Mouse (Mus musculus): ENCODE measurements around the gene Rnf144b.

Gene Rnf144b

GRCm38 (mm10) chr13:47121333-47121889 lies 1.0 kb upstream of the Rnf144b start:
- DNase-seq (ENCODE audit: extremely low read depth, low read depth, low spot score): no peak

DNA sequence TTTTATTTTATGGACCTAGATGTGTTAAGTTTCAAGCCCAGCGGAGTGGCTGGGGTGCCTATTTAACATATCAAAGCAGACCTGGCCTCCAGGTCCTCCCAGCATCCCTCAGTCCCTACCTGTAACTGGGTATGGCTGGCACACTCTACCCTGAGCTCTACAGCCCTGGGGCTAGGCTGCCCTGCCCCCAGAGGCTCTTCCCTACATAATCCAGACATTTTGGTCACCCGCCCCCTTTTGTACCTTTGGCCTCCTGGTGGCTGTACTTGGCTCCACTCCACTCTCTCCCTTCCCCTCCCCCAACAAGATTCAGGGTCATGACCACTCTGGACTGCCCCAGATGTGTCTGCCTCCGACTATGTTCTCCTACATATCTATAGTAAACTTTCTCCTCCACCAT lies 2.0 kb downstream of the Rnf144b start:
- no peak for DNase-seq (ENCODE audit: extremely low read depth, low read depth, low spot score)

DNA sequence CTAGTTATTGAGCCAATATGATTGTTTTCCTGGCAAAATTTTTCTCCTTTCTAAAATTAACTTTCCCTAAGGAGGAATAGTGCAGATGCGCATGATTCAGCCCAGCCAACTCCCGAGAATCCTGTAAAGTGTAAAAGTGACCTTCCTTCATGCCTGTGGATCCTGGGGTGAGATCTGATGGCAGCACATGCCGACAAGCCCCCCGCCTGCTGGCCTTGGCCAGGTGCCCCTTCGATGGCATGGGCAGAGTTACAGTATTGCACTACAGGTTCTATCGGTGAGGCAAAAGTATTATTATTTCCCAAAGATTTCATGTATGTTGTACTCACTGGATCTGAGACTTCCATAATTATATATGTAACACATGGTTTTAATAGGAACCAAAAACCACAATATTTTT lies 2.5 kb downstream of the Rnf144b start:
- no peak for DNase-seq (ENCODE audit: extremely low read depth, low read depth, low spot score)

DNA sequence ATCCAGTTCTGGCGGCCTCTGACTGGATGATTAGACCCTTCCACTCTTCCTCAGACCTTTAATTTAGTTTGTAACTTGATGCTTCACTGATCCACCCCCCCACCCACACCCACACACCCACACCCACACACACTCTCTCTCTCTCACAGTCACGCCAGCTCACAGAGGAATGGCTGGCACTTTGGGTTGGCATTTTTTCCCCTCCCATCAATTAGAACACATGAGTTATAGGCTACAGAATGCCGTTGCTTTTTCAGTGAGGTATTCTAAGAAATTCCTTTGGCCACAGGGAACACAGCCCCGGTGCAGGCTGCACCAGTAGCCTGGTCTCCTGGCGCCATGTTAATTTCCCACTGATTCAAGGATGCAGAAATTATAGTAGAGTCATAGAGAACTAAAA lies 3.1 kb downstream of the Rnf144b start:
- no peak for DNase-seq (ENCODE audit: extremely low read depth, low read depth, low spot score)

GRCm38 (mm10) chr13:47129090-47129489 lies 6.6 kb downstream of the Rnf144b start:
- DNase-seq (ENCODE audit: extremely low read depth, low read depth, low spot score): no peak

DNA sequence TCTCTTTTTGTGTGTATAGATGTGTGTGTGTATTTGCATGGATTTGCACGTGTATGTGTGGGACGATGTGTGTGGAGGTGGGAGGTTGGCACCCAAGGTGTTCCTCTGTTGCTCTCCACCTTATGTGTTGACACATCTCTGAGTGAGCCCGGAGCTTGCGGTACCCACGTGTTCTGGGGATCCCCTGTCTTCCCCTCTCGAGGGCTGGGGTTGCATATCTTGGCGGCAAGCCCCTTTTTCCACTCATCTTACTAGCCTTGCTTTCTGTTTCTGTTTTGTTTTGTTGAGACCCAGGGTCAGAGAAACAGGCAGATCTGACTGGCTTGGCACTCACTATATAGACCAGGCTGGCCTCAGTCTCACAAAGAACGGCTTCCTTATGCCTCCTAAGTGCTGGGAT lies 10.6 kb downstream of the Rnf144b start:
- no peak for DNase-seq (ENCODE audit: extremely low read depth, low read depth, low spot score)

GRCm38 (mm10) chr13:47134836-47135235 lies 12.4 kb downstream of the Rnf144b start:
- DNase-seq (ENCODE audit: extremely low read depth, low read depth, low spot score): no peak

- no peak for DNase-seq (ENCODE audit: extremely low read depth, low read depth, low spot score)
These were observed 13.3 kb downstream of the Rnf144b start for GRCm38 (mm10) chr13:47135741-47136140.

GRCm38 (mm10) chr13:47142764-47143163 lies 20.3 kb downstream of the Rnf144b start:
- DNase-seq (ENCODE audit: extremely low read depth, low read depth, low spot score): no peak

GRCm38 (mm10) chr13:47145939-47146338 lies 23.5 kb downstream of the Rnf144b start:
- DNase-seq (ENCODE audit: extremely low read depth, low read depth, low spot score): no peak

DNA sequence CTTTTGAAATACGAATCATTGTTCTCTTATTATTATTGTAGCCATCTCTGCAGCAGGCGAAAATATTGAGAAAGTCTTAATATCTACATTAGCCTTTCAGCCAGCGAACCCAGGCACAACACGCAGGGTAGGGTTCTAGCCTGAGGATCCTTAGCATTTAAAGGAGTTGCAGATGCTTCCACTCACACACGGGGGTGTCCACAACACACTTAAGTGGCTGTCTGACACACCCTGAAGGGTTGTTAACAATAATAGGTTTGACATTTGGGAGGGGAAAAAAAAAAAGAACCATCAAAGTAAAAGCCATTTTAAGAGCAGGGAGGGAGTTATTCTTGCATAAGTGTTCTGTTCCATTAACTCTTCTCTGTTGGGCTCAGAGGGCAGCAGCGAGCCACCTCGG lies 23.9 kb downstream of the Rnf144b start:
- DNase-seq (ENCODE audit: extremely low read depth, low read depth, low spot score): no peak

DNA sequence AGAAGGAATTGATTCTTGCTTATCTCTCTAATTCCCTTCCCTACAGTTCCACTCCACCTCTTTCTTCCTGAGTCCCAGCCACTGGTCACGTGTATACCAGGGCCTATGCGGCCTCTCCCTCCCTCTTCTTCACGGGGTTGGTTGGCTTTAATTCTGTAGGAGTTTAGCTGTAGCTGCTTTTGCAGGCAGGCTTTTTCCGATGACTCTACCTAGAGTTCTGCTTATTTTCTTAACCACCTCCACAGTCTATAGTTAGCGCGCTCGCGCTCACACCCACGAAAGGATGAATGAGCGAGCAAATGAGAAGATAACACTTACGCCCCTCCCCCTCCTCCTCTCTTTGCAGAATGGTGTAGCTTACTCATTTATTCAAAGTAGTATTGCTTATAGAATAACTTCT lies 26.1 kb downstream of the Rnf144b start:
- DNase-seq (ENCODE audit: extremely low read depth, low read depth, low spot score): no peak

DNA sequence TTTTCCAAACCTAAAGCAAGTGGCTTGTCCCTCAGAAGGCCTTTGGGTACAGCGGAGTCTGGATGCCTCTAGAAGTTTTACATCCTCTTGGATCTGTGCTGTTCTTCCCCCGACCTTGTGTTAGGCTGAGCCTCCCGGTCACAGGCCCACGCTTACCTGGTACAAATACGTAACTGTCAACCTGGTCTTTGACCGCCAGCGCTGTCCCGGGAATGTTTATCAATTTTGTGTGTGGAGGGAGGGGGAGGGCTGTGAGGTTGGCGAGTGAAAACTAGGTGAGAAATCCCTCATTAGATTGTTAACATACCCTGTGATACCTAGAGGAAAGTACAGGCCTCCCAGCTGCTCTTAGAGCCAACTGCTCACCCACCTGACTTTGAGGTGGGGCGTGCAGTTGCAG lies 27.5 kb downstream of the Rnf144b start:
- no peak for DNase-seq (ENCODE audit: extremely low read depth, low read depth, low spot score)

DNA sequence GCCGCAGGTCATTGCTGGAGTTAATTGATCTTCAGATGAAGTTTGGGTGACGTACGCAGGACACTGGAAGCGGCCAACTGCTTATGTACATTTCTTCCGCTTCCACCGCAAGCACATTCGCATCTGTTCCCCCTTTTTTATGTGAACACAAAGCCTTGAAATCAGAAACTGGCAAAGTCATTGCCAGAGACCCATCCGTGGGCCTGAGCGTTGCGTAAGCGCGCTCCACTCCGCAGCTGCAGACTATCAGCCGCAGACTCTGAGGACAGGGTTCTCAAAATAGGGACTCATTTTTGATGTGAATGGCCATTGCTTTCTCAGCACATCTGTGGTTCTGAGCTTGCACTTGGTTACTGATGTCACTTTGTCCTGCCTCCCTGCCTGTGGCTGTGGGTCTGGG lies 28.6 kb downstream of the Rnf144b start:
- no peak for DNase-seq (ENCODE audit: extremely low read depth, low read depth, low spot score)

GRCm38 (mm10) chr13:47152390-47152789 lies 29.9 kb downstream of the Rnf144b start:
- no peak for DNase-seq (ENCODE audit: extremely low read depth, low read depth, low spot score)

GRCm38 (mm10) chr13:47153206-47153605 lies 30.8 kb downstream of the Rnf144b start:
- DNase-seq (ENCODE audit: extremely low read depth, low read depth, low spot score): no peak

GRCm38 (mm10) chr13:47154866-47155265 lies 32.4 kb downstream of the Rnf144b start:
- DNase-seq (ENCODE audit: extremely low read depth, low read depth, low spot score): no peak

- DNase-seq (ENCODE audit: extremely low read depth, low read depth, low spot score): no peak
These were observed 34.4 kb downstream of the Rnf144b start for GRCm38 (mm10) chr13:47156841-47157240.

- peak; percentile 89 for DNase-seq (ENCODE audit: extremely low read depth, low read depth, low spot score)
These were observed 39.5 kb downstream of the Rnf144b start for GRCm38 (mm10) chr13:47162001-47162400.

- DNase-seq (ENCODE audit: extremely low read depth, low read depth, low spot score): no peak
These were observed 42.3 kb downstream of the Rnf144b start for GRCm38 (mm10) chr13:47164732-47165131.

DNA sequence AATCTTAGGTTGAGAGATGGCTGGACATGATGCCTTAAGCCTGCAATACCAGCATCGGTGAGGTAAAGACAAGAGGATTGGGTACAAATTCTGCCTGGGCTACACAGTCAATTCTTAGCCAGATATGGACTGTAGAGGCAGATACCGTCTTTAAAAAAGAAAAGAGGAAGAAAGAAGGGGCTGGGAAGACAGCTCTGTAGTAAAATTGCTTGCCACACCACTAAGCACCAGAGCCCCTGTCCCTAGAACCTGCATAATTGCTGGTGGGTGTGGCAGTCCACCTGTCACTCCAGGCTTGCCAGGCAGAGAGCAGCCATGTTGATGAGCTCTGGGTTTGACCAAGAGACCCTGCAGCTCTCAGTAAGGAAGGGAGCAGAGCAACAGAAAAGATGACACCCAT lies 42.8 kb downstream of the Rnf144b start:
- DNase-seq (ENCODE audit: extremely low read depth, low read depth, low spot score): no peak

DNA sequence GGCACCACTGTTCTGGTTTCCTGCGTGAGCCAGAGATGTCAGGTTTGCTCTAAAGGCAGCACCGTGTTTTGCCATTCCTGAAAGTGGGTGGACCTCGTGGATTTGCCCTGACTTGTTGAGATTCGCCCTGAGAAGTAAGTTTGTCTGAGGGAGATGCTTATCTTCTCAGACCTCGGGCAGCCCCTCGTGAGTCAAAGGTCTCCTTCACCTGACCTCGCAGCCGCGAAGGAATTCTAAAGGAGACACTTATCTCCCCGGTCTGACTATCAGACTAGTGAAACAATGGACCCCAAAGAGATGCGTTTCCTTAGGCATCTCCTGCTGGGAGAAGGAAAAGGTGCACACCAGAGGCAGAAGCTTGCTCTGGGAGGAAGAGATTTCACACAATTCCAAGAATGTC lies 46.0 kb downstream of the Rnf144b start:
- DNase-seq (ENCODE audit: extremely low read depth, low read depth, low spot score): peak; percentile 63

- DNase-seq (ENCODE audit: extremely low read depth, low read depth, low spot score): no peak
These were observed 47.6 kb downstream of the Rnf144b start for GRCm38 (mm10) chr13:47170026-47170425.

All from fat pad, adult 2 months (tissue).